Mouse (Mus musculus) stomach, embryonic 14.5 days (tissue): ENCODE measurements at regions not wholly inside any gene's neighbourhood (a gene's known extent, or its start where the extent isn't known, plus 50 kb on each side); places are given as distances from the start of the nearest gene placed in this dataset.

Experiments
- ATAC-seq: fragments of 200-750 bp; cut with Nextera tagmentation; 2 replicates; pipeline ENCODE4 v1.8.0; 2017; ENCODE audit warnings: low read depth, moderate TSS enrichment; ENCODE audit not compliant: insufficient number of reproducible peaks, insufficient read depth, low FRiP score
- H3K27ac ChIP-seq: fragments of 300-500 bp; sonication (generic); 2 replicates; pipeline ENCODE4 v1.5.1; 2014; ENCODE audit warnings: mild to moderate bottlenecking, low read length, moderate library complexity, mixed read lengths
- H3K27me3 ChIP-seq: fragments of 300-500 bp; sonication (generic); 2 replicates; pipeline ENCODE4 v1.6.1; 2014; ENCODE audit warnings: low read length, control low read depth, mixed read lengths; ENCODE audit not compliant: control insufficient read depth, insufficient read depth
- H3K36me3 ChIP-seq: fragments of 300-500 bp; sonication (generic); 2 replicates; pipeline ENCODE4 v1.6.1; 2014; ENCODE audit warnings: mild to moderate bottlenecking, control low read depth, low read length, moderate library complexity, mixed read lengths; ENCODE audit not compliant: control insufficient read depth, insufficient read depth
- H3K4me1 ChIP-seq: fragments of 300-500 bp; sonication (generic); 2 replicates; pipeline ENCODE4 v1.6.1; 2014; ENCODE audit warnings: low read length, control low read depth, mixed read lengths; ENCODE audit not compliant: control insufficient read depth, insufficient read depth
- H3K4me2 ChIP-seq: fragments of 300-500 bp; sonication (generic); replicated peaks from 2 replicates; pipeline ENCODE4 v1.6.1; 2014; ENCODE audit warnings: low read depth, low read length, control low read depth
- H3K4me3 ChIP-seq: fragments of 300-500 bp; sonication (generic); 2 replicates; pipeline ENCODE4 v1.5.1; 2014; ENCODE audit warnings: low read depth, low read length, control low read depth
- H3K9ac ChIP-seq: fragments of 300-500 bp; sonication (generic); replicated peaks from 2 replicates; pipeline ENCODE4 v1.6.1; 2014; ENCODE audit warnings: low read depth, mild to moderate bottlenecking, control low read depth, low read length, moderate library complexity, mixed read lengths
- H3K9me3 ChIP-seq: fragments of 300-500 bp; sonication (generic); 2 replicates; pipeline ENCODE4 v1.6.1; 2016; ENCODE audit warnings: low read depth, low read length, control low read depth; ENCODE audit not compliant: control insufficient read depth
- WGBS: fragments of 180-500 bp; shearing (Covaris S2); extraction: QIAGEN DNeasy Blood & Tissue Kit; methylation state at CpG from one replicate; pipeline ENCODE4 v1.1.7; 2014; 5-methylcytosine and 5-hydroxymethylcytosine counted together

- H3K9me3 ChIP-seq = no peaks in the 10 kb centered on the region
- no peak overlapping the region for H3K4me2 ChIP-seq
- H3K27me3 ChIP-seq = peaks cover 4% of the 10 kb centered on the region; the same call in 1 of the 2 replicates
- H3K27ac ChIP-seq = no peak overlapping the region
- H3K4me1 ChIP-seq = no peaks in the 10 kb centered on the region
- 95% methylated on average over 1 of the region's 1 CpGs for WGBS
- no peak overlapping the region for H3K9ac ChIP-seq
- no peak for ATAC-seq
- no peaks in the 10 kb centered on the region for H3K36me3 ChIP-seq
- H3K4me3 ChIP-seq = no peak overlapping the region
Measured at GRCm38 (mm10) chr9:122625081-122625480, 122.1 kb upstream of the Topaz1 start.

DNA sequence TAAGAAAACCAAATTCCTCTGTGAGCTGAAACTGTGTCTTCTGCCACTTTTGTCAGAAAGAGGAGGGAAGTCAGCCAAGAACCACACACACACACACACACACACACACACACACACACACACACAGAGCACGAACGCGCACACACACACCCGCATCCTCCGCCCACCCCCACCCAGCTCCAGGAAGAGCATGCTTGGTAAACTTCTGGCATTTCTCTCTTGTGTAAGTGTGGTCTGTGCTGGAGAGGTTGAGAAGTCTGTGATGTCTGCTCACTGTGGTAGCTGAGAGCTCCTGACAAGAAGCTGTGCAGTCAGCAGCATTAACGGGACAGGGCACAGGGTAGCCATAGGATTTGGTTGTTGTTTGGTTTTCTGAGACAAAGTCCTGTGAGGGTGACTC, 120.8 kb upstream of the Topaz1 start:
- 64% methylated on average over 6 of the region's 6 CpGs for WGBS
- no peaks in the 10 kb centered on the region for H3K9me3 ChIP-seq
- H3K4me3 ChIP-seq = no peak overlapping the region
- H3K27me3 ChIP-seq = peaks cover 4% of the 10 kb centered on the region; the same call in 1 of the 2 replicates
- H3K9ac ChIP-seq = no peak overlapping the region
- ATAC-seq = no peak
- H3K27ac ChIP-seq = no peak overlapping the region
- H3K4me1 ChIP-seq = no peaks in the 10 kb centered on the region
- H3K4me2 ChIP-seq = no peak overlapping the region
- H3K36me3 ChIP-seq = no peaks in the 10 kb centered on the region

DNA sequence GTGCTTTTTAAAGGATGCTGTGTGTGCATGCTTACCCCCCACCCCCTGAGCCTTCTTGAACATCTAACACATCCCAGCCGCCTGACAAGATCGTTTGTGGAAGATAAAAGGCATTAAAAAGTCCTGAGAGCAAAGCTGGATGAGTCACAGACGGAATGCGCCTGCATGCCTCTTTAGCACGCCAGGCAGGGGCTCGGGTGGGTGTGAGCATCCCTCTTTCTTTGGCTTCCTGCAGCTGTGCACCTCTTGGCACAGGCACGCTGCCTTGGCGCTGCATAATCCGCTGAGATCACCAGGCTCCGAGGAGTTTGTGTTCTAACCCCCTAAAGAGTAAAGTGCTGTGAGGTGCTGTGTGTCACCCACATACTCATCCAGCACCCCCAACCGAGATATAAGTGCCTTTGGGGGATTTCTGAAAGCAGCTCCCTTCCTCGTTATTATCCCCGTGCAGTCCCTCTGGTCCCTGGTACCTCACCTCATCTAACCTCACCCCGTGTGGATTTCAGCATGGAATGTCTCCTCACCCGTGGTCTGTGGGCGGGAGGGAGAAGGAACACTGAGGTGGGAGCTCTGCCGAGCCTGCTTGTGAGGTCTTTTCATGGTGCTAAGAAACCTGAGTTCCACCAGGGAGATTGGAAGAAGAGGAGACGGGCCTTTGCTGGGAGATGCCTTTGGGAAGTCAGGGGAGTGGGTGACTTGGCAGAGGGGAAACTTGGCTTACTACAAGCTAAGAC, 117.8 kb upstream of the Topaz1 start:
- 19% methylated on average over 18 of the region's 18 CpGs for WGBS
- Histone ChIP-seq H3K4me1 (no peaks in the 10 kb centered on the region), H3K9me3 (no peaks in the 10 kb centered on the region), H3K27me3 (0 out of 2 replicates have a peak, but pooled peaks cover 4% of the 10 kb centered on the region), H3K4me2 (no peak overlapping the region), H3K27ac (no peak overlapping the region), H3K4me3 (no peak overlapping the region), H3K36me3 (no peaks in the 10 kb centered on the region), H3K9ac (no peak overlapping the region)
- ATAC-seq = no peak

- Histone ChIP-seq H3K9ac (no peak overlapping the region), H3K4me1 (no peaks in the 10 kb centered on the region), H3K4me2 (no peak overlapping the region), H3K36me3 (no peaks in the 10 kb centered on the region), H3K4me3 (no peak overlapping the region), H3K27me3 (0 out of 2 replicates have a peak, but pooled peaks cover 4% of the 10 kb centered on the region), H3K27ac (no peak overlapping the region), H3K9me3 (no peaks in the 10 kb centered on the region)
- WGBS = 76% methylated on average over 9 of the region's 9 CpGs
- no peak for ATAC-seq
Measured at GRCm38 (mm10) chr9:122631793-122632192, 115.4 kb upstream of the Topaz1 start.

- Histone ChIP-seq H3K9me3 (no peaks in the 10 kb centered on the region), H3K4me1 (no peaks in the 10 kb centered on the region), H3K27ac (no peak overlapping the region), H3K9ac (no peak overlapping the region), H3K4me2 (no peak overlapping the region), H3K4me3 (no peak overlapping the region), H3K36me3 (no peaks in the 10 kb centered on the region), H3K27me3 (0 out of 2 replicates have a peak, but pooled peaks cover 4% of the 10 kb centered on the region)
- no peak for ATAC-seq
- 67% methylated on average over 1 of the region's 1 CpGs for WGBS
Measured at GRCm38 (mm10) chr9:122633484-122633883, 113.7 kb upstream of the Topaz1 start.

- H3K9ac ChIP-seq = no peak overlapping the region
- no peak for ATAC-seq
- H3K4me1 ChIP-seq = no peaks in the 10 kb centered on the region
- no peaks in the 10 kb centered on the region for H3K27me3 ChIP-seq
- H3K36me3 ChIP-seq = no peaks in the 10 kb centered on the region
- H3K4me3 ChIP-seq = no peak overlapping the region
- 56% methylated on average over 10 of the region's 10 CpGs for WGBS
- no peaks in the 10 kb centered on the region for H3K9me3 ChIP-seq
- H3K27ac ChIP-seq = no peak overlapping the region
- H3K4me2 ChIP-seq = no peak overlapping the region
Measured at GRCm38 (mm10) chr9:122635138-122635964, 111.8 kb upstream of the Topaz1 start.

DNA sequence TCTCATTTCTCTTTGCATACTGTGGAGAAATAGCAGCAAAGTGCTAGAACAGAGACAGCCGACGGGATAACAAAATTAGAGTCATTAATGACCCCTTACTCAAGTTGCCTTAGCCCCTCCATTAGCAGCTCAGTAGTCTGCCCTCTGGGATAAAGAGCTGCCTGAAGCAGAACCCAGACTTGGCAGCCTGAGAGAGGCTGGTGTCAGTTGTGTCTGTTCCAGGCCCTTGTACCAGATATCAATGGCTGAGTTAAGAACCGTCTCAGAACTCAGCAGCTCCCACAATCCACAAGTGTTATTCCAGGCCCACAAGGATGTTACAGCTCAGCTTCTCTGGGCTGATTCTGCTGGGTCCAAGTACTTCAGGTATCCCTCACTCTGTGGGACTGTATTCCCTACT, 109.6 kb upstream of the Topaz1 start:
- WGBS = 57% methylated on average over 3 of the region's 3 CpGs
- no peak overlapping the region for H3K4me3 ChIP-seq

GRCm38 (mm10) chr9:122639239-122639638, 107.9 kb upstream of the Topaz1 start:
- Histone ChIP-seq H3K27ac (no peak overlapping the region), H3K27me3 (no peaks in the 10 kb centered on the region), H3K4me2 (no peak overlapping the region), H3K4me1 (no peaks in the 10 kb centered on the region), H3K9ac (no peak overlapping the region), H3K36me3 (no peaks in the 10 kb centered on the region), H3K4me3 (no peak overlapping the region), H3K9me3 (no peaks in the 10 kb centered on the region)
- 87% methylated on average over 4 of the region's 4 CpGs for WGBS
- no peak for ATAC-seq

More for the DNA sequence above, 109.6 kb upstream of the Topaz1 start:
- Histone ChIP-seq H3K27me3 (no peaks in the 10 kb centered on the region), H3K9me3 (no peaks in the 10 kb centered on the region), H3K9ac (no peak overlapping the region), H3K36me3 (no peaks in the 10 kb centered on the region), H3K27ac (no peak overlapping the region), H3K4me1 (no peaks in the 10 kb centered on the region), H3K4me2 (no peak overlapping the region)
- no peak for ATAC-seq
